Mouse (Mus musculus) embryo, embryonic 10.5 days (tissue): ENCODE data around the gene Abt1.

ENCODE experiments used
- DNase-seq: peaks from one replicate; pipeline ENCODE4 v3.0.0-alpha.2; 2015; ENCODE audit warnings: low spot score

Gene Abt1

DNA sequence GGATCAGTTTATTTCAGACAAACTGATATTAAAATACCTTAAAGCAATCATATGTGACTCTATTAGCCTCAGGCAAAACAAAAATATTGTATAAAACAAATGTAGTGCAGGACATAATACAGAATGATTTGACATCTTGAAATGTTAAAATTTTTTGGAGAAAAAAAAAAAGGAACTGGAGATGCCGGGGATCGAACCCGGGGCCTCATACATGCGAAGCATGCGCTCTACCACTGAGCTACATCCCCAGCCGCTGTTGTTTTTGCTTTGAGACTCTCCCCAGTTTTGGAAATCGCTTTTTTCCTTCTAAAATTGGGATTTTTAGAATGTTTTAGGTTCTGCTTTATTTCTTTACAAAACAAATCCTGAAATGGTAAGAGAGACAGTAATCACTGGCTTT lies 14.9 kb upstream of the Abt1 start:
- DNase-seq: peak; percentile 87

DNA sequence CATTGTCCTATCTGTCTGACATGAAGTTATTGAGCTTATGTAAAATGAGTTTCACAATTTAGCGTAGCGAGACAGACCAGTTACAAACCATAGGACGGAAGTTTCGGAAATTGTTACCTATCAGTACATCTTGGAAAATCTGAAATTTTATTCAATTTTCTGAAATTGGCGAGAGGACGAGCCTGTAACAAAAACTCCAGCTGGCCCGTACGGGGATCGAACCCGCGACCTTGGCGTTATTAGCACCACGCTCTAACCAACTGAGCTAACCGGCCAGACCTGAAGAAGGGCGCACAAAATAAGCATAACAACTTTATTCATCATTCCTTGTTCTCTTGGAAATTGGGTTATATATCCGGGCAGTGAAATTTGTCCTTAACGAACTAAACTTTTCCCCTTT lies 14.2 kb upstream of the Abt1 start:
- DNase-seq: peak; percentile 96

- DNase-seq: peak; percentile 85
Observed at GRCm38 (mm10) chr13:23436861-23437822, 13.5 kb upstream of the Abt1 start.

GRCm38 (mm10) chr13:23436231-23436661 lies 12.6 kb upstream of the Abt1 start:
- DNase-seq: peak; percentile 85

DNA sequence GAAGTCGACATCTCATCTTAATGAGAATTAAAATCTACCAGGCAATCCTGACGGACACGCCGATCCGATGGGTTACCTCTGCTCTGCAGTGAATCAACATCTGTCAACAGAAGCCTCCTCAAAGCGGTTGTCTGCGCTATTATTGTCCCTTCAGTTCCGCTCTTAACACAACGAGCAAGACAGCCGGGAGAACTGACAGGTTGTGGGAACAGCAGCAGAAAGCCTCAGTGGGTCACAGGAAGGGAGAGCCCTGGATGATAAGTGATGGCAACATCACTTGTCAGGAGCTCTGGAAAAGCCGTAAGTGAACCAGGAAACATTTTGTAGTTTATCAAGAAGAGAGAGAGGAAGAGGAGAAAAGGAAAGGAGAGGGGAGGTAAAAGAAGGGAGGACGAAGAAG lies 12.0 kb upstream of the Abt1 start:
- peak; percentile 69 for DNase-seq

GRCm38 (mm10) chr13:23435241-23435640 lies 11.6 kb upstream of the Abt1 start:
- no peak for DNase-seq

DNA sequence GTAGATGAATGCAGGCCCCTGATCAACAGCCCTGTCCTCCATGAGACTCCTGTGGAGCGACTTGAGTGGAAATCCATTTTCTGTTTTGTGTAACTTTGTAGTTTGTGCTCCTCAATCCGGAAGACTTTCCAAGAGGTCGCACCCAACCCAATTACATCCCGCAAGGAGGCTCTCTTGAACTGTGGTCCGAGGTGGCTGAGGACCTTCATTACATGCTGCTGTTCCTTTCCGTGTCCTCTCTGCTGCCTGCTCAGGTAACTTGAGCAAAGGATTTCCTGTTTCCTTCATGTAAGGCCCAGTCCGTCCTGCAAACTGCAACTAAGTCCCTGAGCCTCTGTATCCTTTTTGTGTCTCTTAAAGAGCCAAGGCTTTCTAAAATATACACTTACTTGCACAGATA lies 10.8 kb upstream of the Abt1 start:
- peak; percentile 53 for DNase-seq

DNA sequence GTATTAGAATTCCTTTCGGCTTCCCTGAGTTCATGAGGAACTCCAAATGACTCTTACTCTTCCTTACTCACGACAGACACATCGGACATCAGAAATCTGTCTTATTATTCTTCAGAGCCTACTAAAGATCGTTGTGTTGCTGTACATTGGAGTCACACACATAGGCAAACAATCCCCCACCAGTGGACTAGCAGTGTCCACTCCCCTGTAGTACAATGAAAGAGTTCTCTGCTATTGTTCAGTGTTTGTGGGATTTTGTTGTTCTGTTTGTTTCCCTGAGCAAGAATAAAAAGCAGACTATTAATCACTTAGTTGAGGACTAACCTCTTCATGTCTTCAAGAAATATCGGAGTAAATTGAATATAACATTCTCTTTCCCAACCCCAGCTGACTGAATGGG lies 10.1 kb upstream of the Abt1 start:
- DNase-seq: no peak

DNA sequence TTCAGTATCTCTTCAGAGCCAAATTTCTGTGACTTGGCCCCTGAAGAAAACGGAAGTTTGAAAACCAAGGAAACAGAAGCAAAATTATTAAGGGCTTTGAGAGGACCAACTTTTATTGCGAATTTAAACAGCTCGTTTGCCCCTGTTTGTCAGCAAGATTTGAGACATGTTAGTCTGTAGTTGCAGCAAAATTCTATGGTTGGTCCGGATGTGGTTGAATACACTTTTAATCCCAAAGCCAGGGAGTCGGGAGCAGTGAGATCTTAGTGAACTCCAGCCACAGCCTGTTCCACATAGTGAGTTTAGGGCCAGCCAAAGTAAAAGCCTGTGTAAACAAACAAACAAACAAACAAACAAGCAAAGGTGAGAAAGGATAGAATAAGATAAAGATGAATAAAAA lies 9.5 kb upstream of the Abt1 start:
- DNase-seq: no peak

DNA sequence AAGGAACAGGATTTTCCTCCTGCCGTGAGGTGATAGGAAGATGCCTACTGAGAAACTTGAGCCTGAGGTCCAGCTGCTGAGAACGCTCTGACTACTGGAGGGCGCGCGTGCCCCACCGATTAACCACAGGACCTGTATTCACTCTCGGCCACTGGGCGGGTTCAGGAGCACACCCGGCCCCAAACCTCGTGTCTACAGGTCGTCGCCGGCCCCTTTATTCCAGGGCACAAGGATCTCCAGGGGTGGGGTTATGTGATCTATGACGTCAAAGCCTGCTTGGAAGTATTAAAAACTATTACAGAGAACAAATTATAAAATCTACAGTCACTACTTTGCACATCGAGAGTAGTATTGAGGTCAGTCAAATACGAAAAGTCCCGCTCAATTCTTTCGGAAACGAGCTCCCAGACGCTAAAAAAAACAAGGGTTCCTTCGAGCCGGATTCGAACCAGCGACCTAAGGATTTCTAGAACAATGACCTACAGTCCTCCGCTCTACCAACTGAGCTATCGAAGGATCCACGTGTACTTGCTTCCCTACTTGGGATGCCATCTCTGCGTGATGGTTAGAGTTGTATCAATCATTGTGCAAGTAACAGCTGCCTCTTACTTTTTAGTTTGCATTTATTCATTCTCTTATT lies 9.0 kb upstream of the Abt1 start:
- peak; percentile 99 for DNase-seq

- peak; percentile 93 for DNase-seq
Observed at GRCm38 (mm10) chr13:23431351-23431771, 7.7 kb upstream of the Abt1 start.

DNA sequence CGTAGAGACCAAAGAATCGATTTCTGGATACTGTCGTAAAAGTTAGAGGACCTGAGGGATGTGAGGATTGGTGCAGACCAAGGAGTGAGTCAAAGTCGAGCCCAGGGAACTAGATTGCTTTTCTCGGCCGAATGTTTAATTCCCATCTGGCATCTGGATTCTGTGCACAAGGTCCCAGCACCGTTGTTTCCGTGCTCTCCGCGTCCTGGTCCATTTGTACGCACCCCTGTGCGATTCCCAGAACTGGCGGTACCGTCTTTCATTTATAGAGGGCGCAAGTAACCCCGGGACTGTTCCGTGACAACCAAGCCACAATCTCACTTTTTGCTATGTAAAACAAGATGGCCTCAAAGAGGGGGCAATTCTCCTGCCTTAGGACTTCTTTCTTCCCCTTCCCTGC lies 7.1 kb upstream of the Abt1 start:
- DNase-seq: peak; percentile 85

GRCm38 (mm10) chr13:23429771-23430380 lies 6.2 kb upstream of the Abt1 start:
- DNase-seq: peak; percentile 48

DNA sequence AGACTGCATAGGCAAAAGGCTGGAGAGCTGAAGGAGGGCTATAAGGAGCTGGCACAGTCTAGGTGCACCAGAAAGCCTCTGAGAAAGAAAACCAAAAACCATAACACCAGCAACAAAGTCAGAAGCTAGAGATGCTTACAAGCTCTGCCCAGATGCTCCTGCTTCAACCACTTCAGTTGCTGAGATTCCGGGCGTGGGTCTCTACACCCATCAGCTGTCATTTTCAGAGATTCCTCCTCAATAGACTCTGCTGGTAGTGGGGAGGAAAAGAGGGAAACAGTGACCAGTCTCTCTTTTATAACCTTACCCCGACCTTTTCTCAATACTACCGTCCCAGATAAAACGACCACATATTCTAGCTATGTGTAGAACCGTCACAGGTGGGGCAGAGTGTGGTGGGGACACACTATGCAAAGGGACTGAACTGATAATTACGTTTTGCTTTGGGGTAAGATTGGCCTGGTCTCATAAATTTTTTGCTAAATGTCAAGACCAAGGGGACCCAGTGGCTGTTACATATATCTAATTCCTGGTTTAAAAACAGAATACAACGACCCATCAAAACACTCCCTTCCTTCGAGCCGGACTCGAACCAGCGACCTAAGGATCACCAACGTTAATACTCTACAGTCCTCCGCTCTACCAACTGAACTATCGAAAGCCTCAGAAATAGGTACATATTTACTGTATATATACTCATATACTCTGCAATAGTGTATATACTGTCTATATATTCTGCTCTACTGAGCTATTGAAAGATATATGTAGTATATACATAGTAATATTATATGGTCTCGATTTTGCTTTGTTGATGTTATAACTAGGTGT lies 4.7 kb upstream of the Abt1 start:
- DNase-seq: peak; percentile 53

DNA sequence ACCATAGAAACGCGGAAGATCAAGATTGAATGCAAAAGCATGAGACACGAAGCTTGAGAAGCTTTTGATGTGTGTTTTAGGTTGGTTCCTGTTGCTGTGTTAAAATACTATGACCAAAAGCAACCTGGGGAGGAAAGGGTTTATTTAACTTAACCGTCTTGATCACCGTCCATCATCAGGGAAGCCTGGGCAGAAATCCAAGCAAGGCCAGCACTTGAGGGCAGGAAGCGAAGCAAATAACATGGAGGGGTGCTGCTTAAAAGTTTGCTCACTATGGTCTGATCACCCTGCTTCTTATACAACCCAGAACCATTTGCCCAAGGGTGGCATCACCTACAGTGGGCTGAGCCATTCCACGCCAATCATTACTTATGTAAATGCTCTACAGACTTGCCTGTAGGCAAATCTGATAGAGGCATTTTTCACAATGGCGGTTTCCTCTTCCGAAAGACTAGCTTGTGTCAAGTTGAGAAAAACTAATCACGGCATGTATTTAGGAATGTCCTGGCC lies 3.8 kb upstream of the Abt1 start:
- DNase-seq: no peak

GRCm38 (mm10) chr13:23426922-23427321 lies 3.3 kb upstream of the Abt1 start:
- DNase-seq: peak; percentile 78

GRCm38 (mm10) chr13:23426335-23426734 lies 2.7 kb upstream of the Abt1 start:
- peak; percentile 90 for DNase-seq

- DNase-seq: peak; percentile 96
Observed at GRCm38 (mm10) chr13:23425505-23425904, 1.8 kb upstream of the Abt1 start.

- DNase-seq: peak; percentile 96
Observed at GRCm38 (mm10) chr13:23424494-23425325, 1.0 kb upstream of the Abt1 start.

DNA sequence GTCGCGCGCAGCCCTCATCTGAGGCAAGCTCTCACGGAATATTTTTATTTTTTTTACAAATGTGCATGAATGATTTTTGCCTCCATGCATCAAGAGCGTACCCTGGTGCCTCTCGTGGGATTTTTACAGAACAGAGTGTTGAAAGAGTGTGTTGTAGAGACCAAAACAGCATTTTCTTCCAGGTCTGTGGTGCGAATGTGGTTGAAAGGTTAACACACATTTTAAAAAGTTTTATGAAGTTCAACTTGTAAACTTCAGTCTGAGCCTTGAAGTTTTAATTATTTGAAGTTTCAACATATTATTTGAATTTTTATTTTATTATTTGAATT lies 350 bp upstream of the Abt1 start:
- no peak for DNase-seq

DNA sequence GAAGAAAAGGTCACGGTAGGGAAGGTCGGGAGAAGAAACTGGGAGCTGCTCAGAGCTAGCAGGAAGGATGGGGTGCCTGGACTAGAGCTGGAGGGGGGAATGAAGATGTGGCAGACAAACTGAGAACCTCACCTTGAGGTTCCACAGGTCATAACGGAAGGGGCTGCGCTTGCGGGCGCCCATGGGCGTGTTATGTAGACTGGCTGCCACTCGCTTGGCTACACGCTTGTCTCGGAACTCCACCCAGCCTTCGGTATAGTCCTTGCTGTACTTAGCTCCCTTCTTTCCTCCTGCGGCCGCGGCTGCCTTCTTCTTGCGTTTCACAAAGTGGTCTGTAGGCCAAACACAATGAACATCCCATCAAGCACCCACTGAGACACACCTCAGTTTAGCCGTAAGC lies 1.3 kb downstream of the Abt1 start:
- DNase-seq: no peak
